Mouse (Mus musculus) brain, embryonic 14.5 days (tissue): Measurements from ENCODE around the gene Shroom3.

Source experiments
- CTCF ChIP-seq: fragments of 200-500 bp; IDR thresholded peaks from 2 replicates; pipeline ENCODE4 v1.5.1; 2012; ENCODE audit warnings: inconsistent platforms, mild to moderate bottlenecking, moderate library complexity, borderline replicate concordance; ENCODE audit not compliant: insufficient read depth, insufficient read length; ENCODE audit errors: extremely low read depth
- POLR2A ChIP-seq: fragments of 200-500 bp; IDR thresholded peaks from 2 replicates; pipeline ENCODE4 v1.6.1; 2012; ENCODE audit warnings: mild to moderate bottlenecking, inconsistent platforms, borderline replicate concordance; ENCODE audit not compliant: poor library complexity, insufficient read depth, insufficient read length, severe bottlenecking; ENCODE audit errors: extremely low read depth

GRCm38 (mm10) chr5:92877104-92877503, 193.9 kb downstream of the Shroom3 start:
- no peak for TF ChIP-seq POLR2A
- no peak for TF ChIP-seq CTCF
